9 mouse cellular contexts compared by ENCODE assay signal in the genomic region with DNA sequence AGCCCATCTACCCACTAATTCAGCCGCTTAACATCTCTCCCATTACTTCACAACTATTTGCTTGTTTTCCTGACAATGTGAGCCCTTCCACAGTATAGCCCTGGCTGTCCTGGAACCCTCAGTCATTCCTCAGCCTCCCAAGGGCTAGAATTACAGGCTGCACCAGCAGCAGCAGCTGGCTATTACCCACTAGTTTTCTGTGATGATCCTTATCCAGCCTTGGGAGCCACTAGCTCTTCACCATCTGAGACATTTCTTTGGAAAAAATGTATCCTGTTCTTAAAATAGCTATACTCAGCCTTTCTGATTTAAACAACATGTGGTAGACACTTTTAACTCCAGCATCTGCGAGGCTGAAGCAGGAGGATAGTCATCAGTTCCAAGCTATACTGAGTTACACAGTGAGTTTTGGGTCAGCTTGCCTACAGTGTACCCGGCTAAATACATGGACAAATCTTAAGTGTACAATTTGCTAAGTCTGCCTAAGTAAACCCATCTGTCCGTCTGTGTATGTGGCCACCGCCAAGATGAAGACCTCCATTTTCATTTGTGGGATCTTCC. TPM values are rescaled to one million over a fixed set of nuclear protein-coding genes. Genes with fewer than 3 reads are reported as not detected.
DNase-seq lines count a peak whose midpoint lies in the region; ATAC-seq and TF ChIP-seq lines count a peak whose summit lies in the region.
"Had no signal": no experiment of that assay in that cellular context is flagged by ENCODE, and none has a peak within 500 bp of the region (broad histone marks: within the 10 kb centered on the region; RNA-seq: fewer than 3 reads in every experiment).

No protein-coding gene starts in this region.

- no peaks in the 10 kb centered on the region for H3K27me3 ChIP-seq in embryonic facial prominence, embryonic 11.5 days (ENCODE audit: control insufficient read depth, insufficient read depth, low read length)
- no peaks in the 10 kb centered on the region for H3K27me3 ChIP-seq in hindbrain, postnatal 0 days (ENCODE audit: insufficient read depth, low read length)
- no peaks in the 10 kb centered on the region for H3K27me3 ChIP-seq in midbrain, embryonic 16.5 days (ENCODE audit: control insufficient read depth, insufficient read depth, low read depth, low read length)

- DNase-seq in layer of hippocampus, adult 9-11 months: peak; percentile 9
- no peak for DNase-seq in layer of hippocampus, adult 9-10 months (ENCODE audit: low spot score)
- DNase-seq in embryonic facial prominence, embryonic 11.5 days (ENCODE audit: low spot score): no peak
- DNase-seq in hindbrain, postnatal 0 days (ENCODE audit: low spot score): no peak
- DNase-seq in cerebellum, postnatal 10 days: no peak
- DNase-seq in kidney, postnatal 4 days: no peak

- no peak overlapping the region for H3K4me3 ChIP-seq in embryonic facial prominence, embryonic 11.5 days (ENCODE audit: low read depth, low read length)
- H3K4me3 ChIP-seq in hindbrain, postnatal 0 days (ENCODE audit: low read length): peak overlapping the region; percentile 68
- peak overlapping the region; percentile 74; the same call in 1 of the 2 replicates for H3K4me3 ChIP-seq in midbrain, embryonic 16.5 days (ENCODE audit: low read depth, low read length)

- H3K4me2 ChIP-seq in embryonic facial prominence, embryonic 11.5 days (ENCODE audit: low read depth, low read length): peak overlapping the region; percentile 54; the same call in 1 of the 2 replicates
- peak overlapping the region; percentile 69 for H3K4me2 ChIP-seq in hindbrain, postnatal 0 days (ENCODE audit: low read depth, low read length)
- H3K4me2 ChIP-seq in midbrain, embryonic 16.5 days (ENCODE audit: low read length): peak overlapping the region; percentile 86

- WGBS in embryonic facial prominence, embryonic 11.5 days: 54% methylated on average over 5 of the region's 5 CpGs
- WGBS in hindbrain, postnatal 0 days: 65% methylated on average over 5 of the region's 5 CpGs
- 62% methylated on average over 5 of the region's 5 CpGs for WGBS in midbrain, embryonic 16.5 days

- no peaks in the 10 kb centered on the region for H3K36me3 ChIP-seq in embryonic facial prominence, embryonic 11.5 days (replicated peaks; ENCODE audit: control insufficient read depth, insufficient read depth, low read depth, low read length)
- no peaks in the 10 kb centered on the region; the same call in 1 of the 2 replicates for H3K36me3 ChIP-seq in hindbrain, postnatal 0 days (ENCODE audit: insufficient read depth, low read length)
- no peaks in the 10 kb centered on the region for H3K36me3 ChIP-seq in midbrain, embryonic 16.5 days (ENCODE audit: control insufficient read depth, insufficient read depth, low read length)

- no peaks in the 10 kb centered on the region for H3K4me1 ChIP-seq in embryonic facial prominence, embryonic 11.5 days (ENCODE audit: control insufficient read depth, insufficient read depth, low read length)
- no peaks in the 10 kb centered on the region for H3K4me1 ChIP-seq in hindbrain, postnatal 0 days (ENCODE audit: insufficient read depth, low read length)
- peaks cover 10% of the 10 kb centered on the region for H3K4me1 ChIP-seq in midbrain, embryonic 16.5 days (ENCODE audit: control insufficient read depth, insufficient read depth, low read length)

- no peak overlapping the region for H3K9ac ChIP-seq in embryonic facial prominence, embryonic 11.5 days (replicated peaks; ENCODE audit: low read length)
- no peak overlapping the region for H3K9ac ChIP-seq in hindbrain, postnatal 0 days (replicated peaks; ENCODE audit: low read length)
- H3K9ac ChIP-seq in midbrain, embryonic 16.5 days (ENCODE audit: low read depth, low read length): no peak overlapping the region

- no peak for TF ChIP-seq CTCF in hindbrain, postnatal 0 days (IDR thresholded peaks at IDR 0.05; ENCODE audit: low read depth)

- no peaks in the 10 kb centered on the region for H3K9me3 ChIP-seq in embryonic facial prominence, embryonic 11.5 days (replicated peaks; ENCODE audit: control insufficient read depth, low read length)
- no peaks in the 10 kb centered on the region for H3K9me3 ChIP-seq in hindbrain, postnatal 0 days (ENCODE audit: low read length)
- no peaks in the 10 kb centered on the region for H3K9me3 ChIP-seq in midbrain, embryonic 16.5 days (replicated peaks; ENCODE audit: control insufficient read depth, low read length, poor library complexity, severe bottlenecking)

- no peak overlapping the region for H3K27ac ChIP-seq in embryonic facial prominence, embryonic 11.5 days (replicated peaks; ENCODE audit: low read depth, low read length)
- peak overlapping the region; percentile 71; the same call in 1 of the 2 replicates for H3K27ac ChIP-seq in hindbrain, postnatal 0 days
- no peak overlapping the region for H3K27ac ChIP-seq in midbrain, embryonic 16.5 days (ENCODE audit: low read length)

- no peak for ATAC-seq in embryonic facial prominence, embryonic 11.5 days (replicated peaks; ENCODE audit: insufficient number of reproducible peaks, low FRiP score, low TSS enrichment, low read depth)
- ATAC-seq in hindbrain, postnatal 0 days: no peak
- no peak for ATAC-seq in midbrain, embryonic 16.5 days
- ATAC-seq in activated CD4-positive, CD25-positive, alpha-beta regulatory T cell, adult 4 months: no peak

RNA-seq across cellular contexts. Expression of gene Ascc2, which starts 0.7 kb away (rescaled TPM):
- polyA plus RNA-seq in embryonic facial prominence, embryonic 11.5 days (2014; fragmentation: Nextera tagmentation; extraction: Ambion mirVana): 36.6 and 37.0 TPM in 2 replicates
- 15.0 and 15.5 TPM in 2 replicates for total RNA-seq in hindbrain, postnatal 0 days (2014; rRNA removed)
- polyA plus RNA-seq in hindbrain, postnatal 0 days (2015; fragmentation: Nextera tagmentation; extraction: Ambion mirVana): 13.6 and 13.8 TPM in 2 replicates
- polyA plus RNA-seq in midbrain, embryonic 16.5 days (2015; fragmentation: Nextera tagmentation; extraction: Ambion mirVana): 20.5 and 22.1 TPM in 2 replicates
- polyA plus RNA-seq in activated CD4-positive, CD25-positive, alpha-beta regulatory T cell, adult 4 months (2017; shearing (Covaris generic)): 10 to 100 TPM; 23.1 to 35.3 TPM

RNA-seq across cellular contexts. Expression of gene Gm11032, which starts 17.0 kb away (rescaled TPM):
- not detected in 2 replicates for polyA plus RNA-seq in embryonic facial prominence, embryonic 11.5 days (2014; fragmentation: Nextera tagmentation; extraction: Ambion mirVana)
- not detected in 2 replicates for total RNA-seq in hindbrain, postnatal 0 days (2014; rRNA removed)
- polyA plus RNA-seq in hindbrain, postnatal 0 days (2015; fragmentation: Nextera tagmentation; extraction: Ambion mirVana): not detected in 2 replicates
- polyA plus RNA-seq in midbrain, embryonic 16.5 days (2015; fragmentation: Nextera tagmentation; extraction: Ambion mirVana): not detected in 2 replicates
- not detected for polyA plus RNA-seq in activated CD4-positive, CD25-positive, alpha-beta regulatory T cell, adult 4 months (2017; shearing (Covaris generic))
- polyA plus RNA-seq: large intestine, adult 2 months had no signal

RNA-seq across cellular contexts. Expression of gene Mtmr3, which starts 42.2 kb away (rescaled TPM):
- 26.8 and 27.5 TPM in 2 replicates for polyA plus RNA-seq in embryonic facial prominence, embryonic 11.5 days (2014; fragmentation: Nextera tagmentation; extraction: Ambion mirVana)
- total RNA-seq in hindbrain, postnatal 0 days (2014; rRNA removed): 82.6 and 89.2 TPM in 2 replicates
- polyA plus RNA-seq in hindbrain, postnatal 0 days (2015; fragmentation: Nextera tagmentation; extraction: Ambion mirVana): 23.7 and 25.8 TPM in 2 replicates
- polyA plus RNA-seq in midbrain, embryonic 16.5 days (2015; fragmentation: Nextera tagmentation; extraction: Ambion mirVana): 34.7 and 36.2 TPM in 2 replicates
- 10 to 100 TPM; 35.1 to 37.3 TPM for polyA plus RNA-seq in activated CD4-positive, CD25-positive, alpha-beta regulatory T cell, adult 4 months (2017; shearing (Covaris generic))
